Mouse (Mus musculus) right cerebral cortex, postnatal 10 days (tissue): Measurements from ENCODE around the gene Krt34.

Source experiments
- DNase-seq, 2 experiments: peaks; one replicate each; pipeline ENCODE4 v3.0.0; 2021; ENCODE audit warnings: low spot score in 2 of 2

The Krt34 gene

DNA sequence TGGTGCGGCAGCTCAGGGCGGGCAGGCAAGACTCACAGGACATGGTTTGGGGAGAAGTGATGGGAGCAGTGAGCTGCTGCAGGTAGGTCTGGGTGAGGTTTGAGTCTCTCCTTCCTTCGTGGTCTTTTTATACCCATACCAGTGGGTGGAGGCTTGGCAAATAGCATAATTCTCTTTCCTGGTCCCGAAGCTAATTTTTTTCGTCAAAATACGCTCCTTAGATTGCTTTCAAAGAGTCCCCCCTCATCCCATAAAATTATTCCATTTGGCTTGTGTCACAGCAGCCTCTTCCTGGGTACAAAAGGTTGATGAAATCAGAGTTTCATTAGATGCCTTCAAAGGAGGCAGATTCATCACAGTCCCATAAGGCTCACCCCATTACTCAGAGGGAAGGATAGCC is at the start of gene Krt34:
Gene Krt34, minus strand, starts transcription at position 101 of the 400 bp plus-strand sequence.
- no peak for DNase-seq

DNA sequence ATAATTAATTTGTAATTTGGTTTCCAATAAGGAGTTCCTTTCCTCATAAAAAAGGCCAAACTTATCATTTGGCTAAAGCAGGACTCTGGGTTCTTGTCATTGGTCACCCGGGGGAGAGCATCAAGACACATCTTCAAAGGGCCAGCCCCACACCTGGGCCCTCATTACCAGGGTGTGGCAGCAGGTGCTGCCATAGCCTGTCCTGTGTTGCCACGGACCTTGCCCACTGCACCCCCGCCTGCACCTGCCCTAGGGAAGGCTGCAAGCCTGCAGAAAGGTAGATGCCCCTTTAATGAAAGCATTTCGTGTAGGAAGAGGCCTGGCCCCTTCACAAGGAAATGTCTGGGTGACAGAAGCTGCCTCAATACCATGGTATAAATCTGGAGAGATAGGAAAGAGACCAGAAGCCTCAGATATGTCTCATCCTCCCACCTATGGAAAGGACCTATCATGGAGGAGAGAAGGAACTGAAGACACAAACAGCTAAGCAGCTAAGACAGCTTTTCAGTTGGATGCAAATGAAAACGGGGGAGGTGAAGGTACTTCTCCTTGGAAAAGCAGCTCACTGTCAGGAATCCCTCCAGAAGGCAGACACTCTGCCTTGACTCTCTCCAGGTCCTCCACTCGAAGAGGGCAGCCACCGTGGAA is 47.1 kb upstream of the Krt34 start:
- no peak for DNase-seq

DNA sequence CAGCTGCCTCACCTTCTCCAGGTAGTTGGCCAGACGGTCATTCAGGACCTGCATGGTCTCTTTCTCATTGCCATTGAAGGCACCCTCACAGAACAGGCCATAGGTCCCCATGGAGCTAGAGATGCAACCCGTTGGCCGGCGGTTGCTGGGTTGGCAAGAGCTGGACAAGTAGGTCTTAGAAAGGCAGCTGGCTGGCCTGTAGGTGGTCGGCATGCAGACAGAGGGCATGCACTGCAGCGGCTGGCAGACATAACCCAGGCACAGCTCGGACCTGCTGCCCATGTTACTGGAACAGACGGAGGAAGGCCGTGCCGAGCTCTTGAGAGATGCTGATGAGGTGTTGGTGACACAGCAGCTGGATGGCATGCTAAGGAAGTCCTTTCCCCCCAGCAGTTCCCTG is 46.5 kb upstream of the Krt34 start, which contains the start of gene Krt32:
Gene Krt32, minus strand, starts transcription at position 366 of the 400 bp plus-strand sequence.
- no peak for DNase-seq

DNA sequence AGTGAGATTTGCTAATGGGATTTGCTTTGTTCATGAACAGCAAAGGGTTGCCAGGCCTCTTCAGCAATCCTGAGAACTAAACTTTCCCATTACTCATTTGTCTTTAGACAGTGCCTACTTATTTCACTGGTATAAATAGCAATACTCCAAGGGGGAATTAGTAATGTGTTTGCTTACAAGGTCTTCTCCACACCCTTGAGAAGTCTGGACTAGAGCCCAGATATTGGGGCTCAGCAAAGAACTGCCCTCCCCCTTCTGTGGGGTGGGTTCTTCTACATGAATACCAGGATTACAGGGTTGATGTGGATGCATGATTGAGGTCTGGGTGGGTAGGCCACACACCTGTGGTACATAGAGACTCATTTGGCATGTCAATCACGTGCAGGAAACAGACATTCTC is 32.5 kb upstream of the Krt34 start:
- DNase-seq, result no peak

DNA sequence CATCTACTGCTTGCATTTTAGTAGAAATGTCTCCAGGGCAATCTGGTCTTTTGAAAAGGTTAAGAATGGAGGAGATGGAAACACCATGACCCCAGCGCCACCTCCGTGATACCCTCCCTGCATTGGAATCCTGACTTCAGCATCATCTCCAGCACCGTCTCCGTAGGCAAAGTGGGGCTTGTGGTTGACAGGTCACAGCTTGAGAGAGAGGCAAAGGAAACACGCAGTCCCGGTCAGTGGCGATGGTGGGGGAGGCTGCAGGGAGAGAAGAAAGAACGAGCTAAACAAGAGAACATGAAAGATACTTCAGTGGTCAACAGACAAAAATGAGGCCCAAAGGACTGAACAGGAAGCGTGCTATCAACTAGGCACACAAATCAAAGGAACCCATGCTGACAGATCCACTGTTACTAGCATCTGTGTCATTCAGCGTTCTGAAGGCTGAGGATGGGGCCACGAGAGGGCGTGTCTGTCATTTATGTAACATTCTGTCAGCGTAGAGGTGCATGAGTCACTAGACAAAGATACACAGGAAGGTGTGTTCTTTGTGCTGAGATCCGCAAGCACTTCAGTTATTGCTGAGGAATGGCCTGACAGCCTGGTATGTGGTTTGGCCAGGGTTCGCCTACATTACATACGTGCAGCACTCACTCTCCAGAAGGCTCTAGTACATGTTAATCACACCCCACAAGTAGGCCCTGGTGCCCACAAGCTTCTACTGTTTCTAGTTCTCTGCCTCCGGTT is 26.1 kb upstream of the Krt34 start:
- DNase-seq, result no peak

DNA sequence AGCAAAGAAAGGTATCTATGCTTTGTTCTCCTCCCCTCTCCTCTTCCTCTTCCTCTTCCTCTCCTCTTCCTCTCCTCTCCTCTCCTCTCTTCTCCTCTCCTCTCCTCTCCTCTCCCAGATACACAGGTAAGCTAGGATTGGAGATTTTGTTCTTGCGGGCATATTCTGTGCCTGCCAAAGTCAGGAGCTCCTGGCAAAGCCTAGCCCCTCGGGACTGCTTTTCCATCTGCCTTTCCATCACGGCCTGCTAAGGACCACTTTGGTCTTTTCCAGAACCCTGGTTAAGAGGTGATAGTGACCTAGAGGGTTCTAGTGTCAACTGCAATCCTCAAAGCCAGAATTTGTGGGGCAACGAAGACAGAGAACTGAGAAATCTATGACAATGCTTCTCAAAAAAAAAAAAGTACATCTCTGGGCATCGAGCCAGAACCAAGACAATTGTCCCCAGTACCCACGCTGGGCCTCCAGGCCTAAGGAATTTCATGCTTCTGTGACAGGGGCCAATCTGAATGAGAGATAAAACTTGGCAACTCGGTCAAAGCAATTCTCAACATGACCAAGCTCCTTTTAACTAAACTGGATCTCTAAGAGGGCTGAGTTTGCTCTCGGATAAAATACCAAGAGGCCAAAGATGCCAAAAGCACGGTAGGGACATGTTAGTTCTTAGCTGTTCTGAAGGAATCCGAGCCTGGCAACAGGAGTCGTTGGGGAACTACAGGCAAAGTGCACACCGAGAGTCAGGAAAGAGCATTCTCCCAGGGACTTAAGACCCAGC is 25.1 kb upstream of the Krt34 start:
- no peak for DNase-seq

DNA sequence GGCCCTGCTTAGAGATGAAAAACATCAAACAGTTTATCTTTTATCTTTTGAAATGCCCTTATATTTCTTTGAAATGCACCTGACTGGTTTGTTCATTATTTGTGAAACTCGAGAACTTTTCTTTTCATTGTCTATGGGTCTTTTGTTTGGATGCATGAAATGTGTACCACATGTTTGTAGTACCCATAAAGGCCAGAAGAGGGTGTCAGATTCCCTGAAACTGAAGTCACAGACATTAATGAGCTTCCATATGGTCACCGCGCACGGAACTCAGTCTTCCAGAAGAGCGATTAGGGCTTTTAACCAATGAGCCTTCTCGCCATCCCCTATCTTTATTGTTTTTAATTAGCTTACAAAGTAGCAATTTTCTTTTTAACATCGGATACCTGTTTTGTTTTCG is 17.5 kb upstream of the Krt34 start:
- DNase-seq, result no peak

DNA sequence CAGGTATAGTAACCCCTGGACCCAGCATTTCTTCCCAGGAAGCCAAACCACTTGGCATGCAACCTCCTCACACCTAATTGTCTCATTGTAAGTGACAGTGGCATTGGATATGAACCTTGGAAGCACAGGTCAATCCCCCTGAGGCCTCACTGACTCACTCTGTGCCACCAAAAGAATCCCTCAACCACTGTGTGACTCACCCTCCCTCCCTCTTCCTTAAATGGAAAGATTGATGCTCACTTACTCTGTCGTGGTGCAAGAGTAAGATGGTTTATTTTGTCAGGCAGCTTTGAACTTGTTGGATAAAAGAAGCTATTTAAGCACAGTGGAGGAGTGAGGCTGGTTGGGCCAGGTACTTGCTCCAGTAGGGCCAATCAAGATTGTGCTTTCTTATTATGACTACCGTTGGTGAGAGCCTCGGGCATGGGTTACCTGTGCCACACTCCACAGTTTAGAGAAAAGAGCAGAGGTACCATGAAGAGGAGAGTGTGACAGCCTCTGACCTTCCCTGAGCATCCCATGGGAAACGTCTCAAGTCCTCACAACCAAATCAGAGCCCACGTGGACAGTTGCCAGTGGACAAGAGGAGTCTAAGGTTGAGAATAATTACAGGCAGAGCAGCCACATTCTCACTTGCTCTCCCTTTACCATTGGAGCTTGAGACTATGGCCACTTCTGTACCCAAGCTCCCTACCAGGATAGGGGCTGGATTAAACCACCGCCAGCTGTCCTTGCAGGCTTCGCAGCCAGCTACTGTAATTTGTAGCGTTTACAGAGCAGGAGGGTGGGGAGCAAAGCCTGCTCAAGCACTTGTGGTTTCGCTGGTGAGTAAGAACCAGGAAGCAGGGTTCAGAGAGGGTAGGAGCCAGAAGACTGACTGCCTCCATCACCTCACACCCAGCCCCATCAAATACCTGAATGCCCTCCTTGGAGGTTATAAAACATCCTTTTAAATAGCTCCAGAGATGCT is 14.6 kb upstream of the Krt34 start:
- no peak for DNase-seq

DNA sequence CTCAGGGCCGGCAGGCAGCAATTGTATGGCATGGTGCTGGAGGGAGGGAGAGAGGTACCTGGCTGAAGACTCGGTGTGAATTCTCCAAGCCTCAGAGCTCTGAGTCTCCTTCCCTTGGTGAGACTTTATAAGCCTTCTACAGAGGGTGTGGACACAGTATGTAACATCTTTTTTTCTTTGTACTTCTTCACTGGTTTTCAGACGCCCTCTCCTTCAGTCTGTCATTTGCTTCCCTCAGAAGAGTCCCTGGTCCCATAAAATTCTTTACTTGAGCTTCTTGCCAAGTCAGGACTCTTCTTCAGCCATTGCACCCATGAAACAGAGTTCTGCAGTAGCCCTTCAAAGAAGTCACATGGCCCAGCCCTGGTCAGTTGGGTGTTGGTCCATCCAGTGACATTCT is 9.1 kb upstream of the Krt34 start, which contains the start of gene Krt31:
Gene Krt31, minus strand, starts transcription at position 101 of the 400 bp plus-strand sequence.
- DNase-seq, result no peak

DNA sequence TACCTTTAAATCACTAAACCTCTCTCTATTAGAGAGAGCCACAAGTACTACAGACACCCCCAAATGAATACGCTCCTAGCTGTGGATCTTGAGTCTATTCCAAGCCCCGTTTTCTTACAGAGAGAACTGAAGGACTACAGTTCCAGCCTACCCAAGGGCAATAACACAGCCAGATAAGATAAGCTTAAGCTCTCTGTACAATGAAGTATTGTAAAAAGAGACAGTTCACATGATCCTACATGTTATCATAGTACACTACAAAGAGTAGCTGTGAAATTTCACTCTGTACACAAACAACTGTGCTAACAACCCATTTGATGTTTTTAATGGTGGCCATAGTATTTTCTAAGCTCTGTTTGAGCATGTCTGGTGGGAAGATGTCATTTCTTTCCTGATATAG is 5.8 kb upstream of the Krt34 start:
- no peak for DNase-seq

DNA sequence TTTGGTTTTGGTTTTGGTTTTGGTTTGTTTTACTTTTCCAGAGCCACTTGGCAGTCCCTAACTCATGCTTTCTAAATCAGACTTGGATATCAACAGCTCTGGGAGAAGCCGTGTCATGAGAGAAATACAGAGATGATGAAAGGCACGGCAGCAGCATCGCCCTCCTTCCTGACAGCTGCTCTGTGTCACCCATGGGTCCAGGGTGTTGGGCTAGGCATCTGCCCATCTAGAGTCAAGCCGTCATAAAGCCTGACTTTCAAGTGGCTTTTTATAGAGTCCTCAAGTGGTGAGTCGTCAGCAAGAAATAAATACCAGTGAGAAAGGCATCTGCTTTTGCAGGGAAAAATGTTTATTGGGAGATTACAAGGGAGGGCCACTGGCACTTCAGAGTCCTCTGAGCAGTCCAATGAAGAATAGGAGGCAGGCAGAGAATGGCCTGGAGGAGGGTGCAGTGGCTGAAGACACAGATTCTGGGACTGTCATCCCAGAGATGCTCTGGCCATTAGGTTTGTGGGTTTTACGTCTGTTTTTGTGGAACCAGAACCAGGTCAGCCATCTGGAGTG is 5.0 kb upstream of the Krt34 start:
- DNase-seq, result peak in 1 of 2 experiments; percentile 30

DNA sequence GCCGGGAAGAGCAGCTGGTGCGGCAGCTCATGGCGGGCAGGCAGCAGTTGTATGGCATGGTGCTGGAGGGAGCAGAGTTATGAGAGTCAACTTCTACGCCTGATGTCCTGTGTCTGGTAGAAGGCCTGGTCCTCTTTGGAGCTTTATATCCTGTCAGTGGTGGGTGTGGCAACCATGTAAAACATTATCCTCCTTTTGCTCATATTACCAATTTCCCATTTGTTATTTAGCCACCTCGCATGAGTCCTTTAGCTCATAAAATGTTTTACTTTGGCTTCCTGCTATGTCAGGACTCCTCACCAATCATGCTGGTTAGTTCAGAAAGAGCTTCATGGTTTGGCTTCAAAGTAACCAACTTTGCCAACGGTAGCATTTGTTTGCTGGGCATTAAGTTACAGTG is 11.6 kb downstream of the Krt34 start, which contains the start of gene Krt33b:
Gene Krt33b, minus strand, starts transcription at position 101 of the 400 bp plus-strand sequence.
- no peak for DNase-seq

DNA sequence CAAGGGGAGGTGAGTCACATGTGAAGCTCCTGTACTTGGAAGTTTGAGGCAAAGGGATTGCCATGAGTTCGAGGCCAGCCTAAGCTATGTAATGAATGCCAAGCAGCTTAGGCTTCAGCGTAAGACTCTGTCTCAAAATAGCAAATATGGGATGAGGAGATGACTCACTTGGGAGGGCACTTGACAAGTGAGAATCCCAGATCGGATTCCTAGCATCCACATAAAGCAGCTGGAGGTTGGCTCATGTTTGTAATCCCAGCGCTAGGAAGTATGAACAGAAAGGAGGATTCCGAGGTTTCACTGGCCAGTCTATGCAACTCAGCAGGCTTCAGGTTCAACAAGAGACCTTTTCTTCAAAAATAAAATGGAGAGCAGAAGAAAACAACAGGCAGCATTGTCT is 19.9 kb downstream of the Krt34 start:
- no peak for DNase-seq

DNA sequence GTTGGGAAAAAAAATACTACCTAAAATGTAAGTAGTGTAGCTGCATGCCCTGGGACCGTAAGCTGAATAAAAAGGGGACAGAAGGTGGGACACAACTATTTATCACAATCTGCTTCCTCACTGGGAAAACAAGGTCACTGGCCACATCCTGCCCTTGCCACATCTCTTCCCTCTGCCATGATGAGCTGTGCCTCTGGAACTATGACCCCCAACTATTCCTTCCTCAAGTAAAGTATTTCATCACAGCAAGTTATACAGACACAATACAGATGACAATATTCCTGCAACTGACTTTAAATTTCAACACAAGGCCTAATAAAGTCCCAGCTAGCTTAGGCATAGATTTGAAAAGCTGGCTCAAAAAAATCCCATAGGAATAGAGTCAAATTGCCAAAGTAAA is 21.9 kb downstream of the Krt34 start:
- DNase-seq, result no peak

DNA sequence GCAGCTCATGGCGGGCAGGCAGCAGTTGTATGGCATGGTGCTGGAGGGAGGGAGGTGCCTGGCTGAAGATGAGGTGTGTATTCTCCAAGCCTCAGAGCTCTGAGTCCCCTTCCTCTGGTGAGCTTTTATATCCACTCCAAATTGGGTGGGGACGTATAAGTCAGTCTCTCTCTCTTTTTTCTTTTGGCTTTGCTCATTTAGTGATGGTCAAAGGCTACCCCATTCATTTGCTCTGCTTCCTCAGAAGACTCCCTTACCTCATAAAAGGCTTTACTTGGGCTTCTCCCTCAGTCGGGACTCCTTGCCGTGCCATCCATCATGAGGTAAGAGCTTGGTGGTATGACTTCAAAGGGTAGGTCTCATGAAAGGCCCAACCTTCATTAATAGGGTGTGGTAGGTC is 25.2 kb downstream of the Krt34 start, which contains the start of gene Krt33a:
Gene Krt33a, minus strand, starts transcription at position 101 of the 400 bp plus-strand sequence.
- no peak for DNase-seq

DNA sequence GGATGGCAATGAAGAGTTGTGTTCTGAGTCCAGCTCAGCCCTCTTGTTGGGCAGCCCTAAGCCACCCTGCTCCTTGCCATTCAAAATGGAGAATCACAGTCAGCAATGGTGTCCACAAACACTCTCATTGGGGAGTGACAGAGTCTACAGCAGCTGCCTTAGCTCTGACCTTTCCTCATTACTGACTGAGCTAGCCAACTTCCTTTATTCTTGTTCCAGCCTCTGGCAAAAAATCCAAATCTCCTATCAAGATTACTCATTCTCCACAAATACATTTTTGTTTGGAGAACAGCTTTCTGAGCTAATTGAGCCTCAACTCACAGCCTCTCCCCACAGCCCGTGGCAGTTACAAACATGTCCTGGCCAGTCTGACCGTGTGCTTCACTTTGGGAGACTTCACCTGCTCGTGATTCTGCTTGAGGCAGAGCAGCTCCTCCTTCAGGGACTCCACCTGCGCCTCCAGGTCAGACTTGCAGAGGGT is 27.6 kb downstream of the Krt34 start:
- DNase-seq, result no peak

DNA sequence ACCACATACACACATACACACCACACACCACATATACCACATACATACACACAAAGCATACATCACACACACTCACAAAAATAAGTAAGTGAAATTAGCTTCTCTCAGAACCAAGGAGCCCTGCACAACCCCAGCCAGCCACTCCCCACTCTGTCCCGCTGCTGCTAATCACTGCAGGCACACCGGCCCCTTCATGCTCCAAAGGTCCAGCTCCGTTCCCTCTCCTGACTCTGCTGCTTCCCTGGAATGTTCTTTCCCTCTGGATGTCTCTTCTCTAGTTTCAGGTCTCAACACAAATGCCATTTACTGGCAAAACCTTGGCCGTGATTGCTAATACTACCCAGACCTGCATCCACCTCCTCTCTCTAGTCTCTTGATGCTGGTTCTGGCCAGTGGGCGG is 30.7 kb downstream of the Krt34 start:
- DNase-seq, result no peak

DNA sequence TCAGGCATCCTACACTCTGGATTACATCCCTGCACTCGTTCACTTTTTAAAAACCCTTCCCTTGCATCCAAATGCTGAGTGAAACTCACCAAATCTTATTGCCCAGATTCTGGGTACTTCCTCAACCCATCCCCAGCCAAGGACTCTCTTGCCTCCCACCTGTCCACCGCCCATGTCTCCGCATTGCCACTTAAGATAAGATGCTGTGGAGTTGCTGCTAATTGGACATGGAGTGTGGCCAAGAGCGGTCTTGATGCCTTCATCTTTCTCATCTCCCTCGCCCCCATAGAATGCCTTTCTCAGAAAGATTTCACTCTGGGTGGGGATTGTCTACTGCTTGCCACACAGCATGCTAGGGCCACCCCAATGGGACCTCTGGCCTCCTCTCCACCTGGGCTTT is 33.0 kb downstream of the Krt34 start:
- no peak for DNase-seq

DNA sequence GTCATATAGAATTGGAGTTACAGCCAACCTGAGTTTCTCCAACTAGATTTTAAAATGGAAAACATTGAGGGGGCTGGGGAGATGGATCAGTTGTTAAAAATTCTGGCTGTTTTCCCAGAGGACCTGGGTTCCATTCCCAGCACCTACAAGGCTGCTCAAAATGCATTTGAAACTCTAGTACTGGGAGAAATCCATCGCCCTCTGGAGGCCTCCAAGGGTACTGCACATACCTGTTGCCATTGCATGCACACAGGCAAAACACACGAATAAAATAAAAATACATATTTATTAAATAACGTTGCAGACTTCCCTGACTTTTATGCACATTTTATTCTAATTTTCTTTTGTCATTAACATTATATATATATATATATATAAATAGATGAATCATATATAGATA is 34.7 kb downstream of the Krt34 start:
- no peak for DNase-seq

DNA sequence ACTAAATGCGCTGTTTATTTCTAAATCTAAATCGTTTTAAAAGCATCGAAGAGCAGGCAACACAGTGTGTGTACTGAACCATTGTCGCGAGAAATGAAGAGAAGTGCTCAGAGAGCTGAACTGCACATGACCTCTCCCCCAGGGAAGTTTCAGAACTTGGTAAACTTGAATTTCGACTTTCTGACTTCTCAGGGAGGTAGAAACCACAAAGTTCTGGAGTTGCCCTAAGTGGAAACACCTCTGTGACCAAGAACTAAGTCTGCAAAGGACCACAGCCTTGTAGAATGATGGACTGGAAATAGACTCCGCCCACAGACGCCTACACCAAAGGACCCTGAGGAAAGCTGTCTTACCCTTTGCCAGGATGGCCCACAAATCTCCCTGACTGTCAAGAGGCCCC is 35.4 kb downstream of the Krt34 start:
- no peak for DNase-seq

DNA sequence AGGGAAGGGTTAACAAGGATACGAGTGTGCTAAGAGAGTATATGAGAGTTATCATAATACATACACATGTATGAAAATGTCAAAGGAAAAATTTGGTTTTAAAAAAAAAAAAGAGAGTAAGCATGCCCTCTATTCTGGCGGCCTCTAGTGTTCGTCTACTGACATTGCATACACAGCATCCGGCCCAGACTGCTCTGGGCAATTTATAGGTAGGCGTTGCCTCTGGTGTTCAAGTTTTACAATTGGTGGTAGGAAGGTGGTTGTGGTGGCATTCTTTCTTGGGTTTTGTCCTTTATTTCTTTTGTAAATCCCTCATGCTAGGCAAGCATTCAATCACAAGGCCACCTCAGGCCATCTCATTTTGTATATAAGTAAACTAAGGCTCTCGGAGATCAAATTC is 36.5 kb downstream of the Krt34 start:
- DNase-seq, result peak; percentile 70 to 80
